Mouse (Mus musculus) c-Kit-positive CD71-positive TER-119-negative erythroid progenitor cells, embryonic 14.5 days (primary cell): ENCODE results near the gene Nthl1.
"Not testable (repeated sequence)": the region's sequence is repeated elsewhere in the genome, so short reads cannot be mapped to it uniquely, and the experiment has no call there.

ENCODE experiments used
- DNase-seq: peaks from one replicate; pipeline ENCODE4 v3.0.0-alpha.2; 2013; ENCODE audit warnings: low read depth

Nthl1 gene

DNA sequence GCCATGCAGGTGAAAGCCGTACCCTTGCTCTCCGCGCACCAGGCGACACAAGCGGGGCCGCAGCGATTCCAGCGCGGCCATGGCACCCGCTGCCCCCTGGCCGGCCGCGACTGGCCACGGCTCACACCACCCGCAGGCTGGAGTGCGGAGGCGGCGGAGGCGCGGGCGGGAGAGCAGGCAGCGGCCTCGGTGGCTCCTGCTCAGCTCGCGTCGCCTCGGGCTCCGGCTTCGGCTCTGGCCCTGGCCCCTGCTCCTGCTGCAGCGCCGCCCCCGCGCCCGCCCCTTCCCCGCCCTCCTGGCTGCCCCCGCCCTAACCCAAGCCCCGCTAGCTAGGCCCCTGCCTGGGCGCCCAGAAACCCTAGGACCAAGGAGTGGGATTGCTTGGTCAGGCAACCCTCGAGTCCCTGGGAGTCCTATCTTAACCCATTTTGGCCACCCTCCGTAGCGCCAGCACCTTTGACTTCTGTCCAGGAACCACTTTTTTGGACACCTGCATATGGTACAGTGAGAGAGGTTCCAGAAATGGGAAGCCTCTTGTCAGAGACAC, 17.7 kb downstream of the Nthl1 start, which contains the start of gene Slc9a3r2:
Slc9a3r2 (minus strand) TSS at position 258 of the 547 bp plus-strand sequence.
- DNase-seq = no peak

GRCm38 (mm10) chr17:24650766-24651165, 18.3 kb downstream of the Nthl1 start:
- DNase-seq = no peak

GRCm38 (mm10) chr17:24651835-24652234, 19.4 kb downstream of the Nthl1 start:
- DNase-seq = no peak

GRCm38 (mm10) chr17:24653967-24654710, 21.7 kb downstream of the Nthl1 start:
- no peak for DNase-seq

GRCm38 (mm10) chr17:24654969-24655368, 22.5 kb downstream of the Nthl1 start:
- DNase-seq = no peak

DNA sequence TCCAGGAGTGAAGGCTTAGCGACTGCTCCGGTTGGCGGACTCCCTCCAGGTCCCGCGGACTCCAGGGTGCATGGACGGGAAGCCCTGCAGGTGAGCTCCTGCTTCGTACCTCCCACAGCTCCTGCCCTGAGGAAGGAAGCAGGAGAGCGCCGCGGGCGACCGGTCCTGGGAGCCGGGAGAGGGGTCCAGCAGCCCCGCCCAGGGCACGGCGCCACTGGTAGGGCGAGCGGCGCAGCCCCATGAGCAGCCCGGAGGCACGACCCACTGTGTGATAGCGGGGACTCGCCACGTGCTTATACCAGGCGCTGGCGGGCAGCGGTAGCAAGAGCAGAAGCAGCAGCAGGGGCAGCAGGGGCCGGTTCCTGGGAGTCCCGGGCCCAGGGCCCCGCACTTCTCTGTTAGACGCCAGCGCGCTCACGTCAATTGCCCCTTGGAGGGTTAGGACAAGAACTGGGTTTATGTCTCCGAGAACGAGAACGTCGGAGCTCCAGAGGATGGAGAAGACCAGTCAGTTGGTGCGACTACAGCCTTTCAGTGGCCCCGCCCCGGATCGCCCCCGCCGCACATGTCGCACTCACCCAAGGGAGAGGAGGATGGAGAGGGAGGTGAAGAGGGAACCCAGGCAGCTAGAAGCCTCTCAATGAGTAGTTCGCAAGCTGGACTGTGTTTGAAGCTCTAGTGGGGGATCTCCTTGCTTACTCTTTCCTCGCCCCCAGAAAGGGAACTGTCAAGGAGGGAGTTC, 25.7 kb downstream of the Nthl1 start, which contains the start of gene Npw:
Npw (minus strand) TSS at position 441 of the 742 bp plus-strand sequence.
- no peak for DNase-seq

DNA sequence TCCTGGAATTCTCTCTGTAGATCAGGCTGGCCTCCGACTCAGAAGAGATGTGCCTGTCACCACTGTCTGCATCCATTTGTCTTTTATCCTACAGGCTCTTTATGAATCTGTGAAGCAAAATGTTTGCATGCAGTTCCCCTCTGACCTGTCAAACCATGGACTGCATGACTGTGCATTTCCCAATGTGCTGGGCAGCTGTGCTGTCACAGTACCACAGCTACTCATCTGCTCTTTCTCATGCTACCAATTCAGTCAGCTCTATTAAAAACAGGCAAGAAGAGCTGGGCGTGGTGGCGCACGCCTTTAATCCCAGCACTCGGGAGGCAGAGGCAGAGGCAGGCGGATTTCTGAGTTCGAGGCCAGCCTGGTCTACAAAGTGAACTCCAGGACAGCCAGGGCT, 34.5 kb downstream of the Nthl1 start:
- DNase-seq = not testable (repeated sequence)

- DNase-seq = no peak
These were observed 34.9 kb downstream of the Nthl1 start for GRCm38 (mm10) chr17:24667416-24667815.

- DNase-seq = not testable (repeated sequence)
These were observed 36.7 kb downstream of the Nthl1 start for GRCm38 (mm10) chr17:24669214-24669544.

DNA sequence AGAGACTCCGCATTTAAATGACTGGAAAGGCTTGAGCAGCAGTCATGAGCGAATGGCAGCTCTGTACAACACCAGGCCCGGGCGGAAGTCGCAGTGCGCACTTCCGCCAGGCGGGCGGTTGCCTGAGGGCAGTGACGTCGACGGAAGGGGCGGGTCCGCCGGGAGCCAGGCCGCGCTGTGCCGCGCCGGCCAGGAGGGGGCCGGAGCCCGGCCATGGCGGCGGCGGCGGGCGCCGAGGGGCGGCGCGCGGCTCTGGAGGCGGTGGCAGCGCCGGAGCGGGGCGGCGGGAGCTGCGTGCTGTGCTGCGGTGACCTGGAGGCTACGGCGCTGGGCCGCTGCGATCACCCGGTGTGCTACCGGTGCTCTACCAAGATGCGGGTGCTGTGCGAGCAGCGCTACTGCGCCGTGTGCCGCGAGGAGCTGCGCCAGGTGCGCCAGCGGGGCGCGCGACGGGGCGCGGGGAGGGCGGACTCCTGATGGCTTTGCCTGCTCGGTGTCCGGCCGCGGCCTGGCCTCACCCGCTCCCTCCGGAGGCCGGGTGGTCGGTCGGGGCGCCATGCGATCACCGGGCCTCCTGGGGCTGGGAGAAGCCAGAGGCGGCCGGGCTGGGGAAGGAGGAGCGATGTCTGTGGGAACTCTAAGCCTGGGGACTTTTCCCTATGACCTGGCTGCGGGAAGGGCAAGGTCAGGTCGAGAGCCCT, 37.2 kb downstream of the Nthl1 start, which contains the start of gene Zfp598:
Zfp598 (plus strand) TSS at position 143 of the 701 bp plus-strand sequence.
- DNase-seq = peak; percentile 84

GRCm38 (mm10) chr17:24670246-24670844, 37.9 kb downstream of the Nthl1 start:
- no peak for DNase-seq

DNA sequence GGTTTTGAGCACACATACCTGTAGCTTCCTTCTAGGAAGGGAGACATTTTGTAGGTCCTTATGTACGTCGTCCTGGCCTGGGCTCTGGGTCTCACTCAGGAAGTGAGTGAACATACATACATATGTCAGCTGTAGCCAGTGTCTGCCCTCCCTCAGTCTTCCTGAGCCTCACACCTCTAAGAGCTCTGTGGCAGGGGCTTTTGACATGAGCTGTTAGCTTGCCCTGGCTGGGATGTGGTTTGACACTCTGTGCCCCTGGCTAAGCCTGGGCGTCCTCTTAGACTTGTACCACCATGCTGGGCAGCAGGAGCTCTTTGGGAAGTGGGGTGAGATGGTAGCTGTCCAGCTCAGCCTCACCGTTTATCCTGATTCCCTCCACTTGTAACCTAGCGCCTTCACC, 38.9 kb downstream of the Nthl1 start:
- DNase-seq = no peak

GRCm38 (mm10) chr17:24672141-24672540, 39.7 kb downstream of the Nthl1 start:
- no peak for DNase-seq

DNA sequence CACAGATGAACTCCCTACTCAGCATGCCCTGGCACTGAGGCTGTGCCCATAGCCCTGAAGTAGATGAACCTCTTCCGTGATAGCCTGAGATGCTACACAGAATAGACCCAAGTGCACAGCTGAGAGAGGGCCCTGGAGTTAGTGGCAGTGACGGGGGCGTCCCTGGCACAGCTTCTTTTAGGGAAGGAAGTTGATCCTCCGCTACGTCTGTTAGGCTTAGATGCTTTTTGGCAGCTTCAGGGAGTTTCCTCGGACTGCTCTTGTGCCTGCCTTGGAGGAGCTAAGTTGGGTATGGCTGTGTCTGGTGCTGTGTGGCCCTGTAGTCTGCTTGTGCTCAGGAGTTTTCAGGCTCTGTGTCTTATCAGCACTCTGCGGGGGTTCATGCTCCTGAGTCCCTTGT, 41.8 kb downstream of the Nthl1 start:
- no peak for DNase-seq

DNA sequence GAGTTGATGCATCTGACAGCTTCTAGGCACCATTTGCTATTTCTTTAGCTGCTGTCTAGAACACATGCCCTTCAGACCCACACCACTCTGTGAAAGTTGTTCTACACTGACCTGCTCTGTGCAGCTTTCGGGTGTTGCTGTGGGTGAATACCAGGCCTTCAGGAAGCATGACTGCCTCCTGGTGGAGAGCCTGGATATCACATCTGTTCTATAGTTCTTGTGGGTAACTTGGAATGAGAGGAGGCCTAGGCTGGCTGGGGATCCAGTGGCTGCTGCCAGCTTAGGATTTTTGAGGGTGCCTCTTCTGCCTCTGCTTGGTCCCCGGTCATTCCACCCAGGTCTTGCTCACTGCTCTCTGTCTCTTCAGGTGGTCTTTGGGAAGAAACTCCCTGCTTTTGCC, 43.7 kb downstream of the Nthl1 start:
- peak; percentile 72 for DNase-seq

- DNase-seq = no peak
These were observed 44.4 kb downstream of the Nthl1 start for GRCm38 (mm10) chr17:24676877-24677276.

DNA sequence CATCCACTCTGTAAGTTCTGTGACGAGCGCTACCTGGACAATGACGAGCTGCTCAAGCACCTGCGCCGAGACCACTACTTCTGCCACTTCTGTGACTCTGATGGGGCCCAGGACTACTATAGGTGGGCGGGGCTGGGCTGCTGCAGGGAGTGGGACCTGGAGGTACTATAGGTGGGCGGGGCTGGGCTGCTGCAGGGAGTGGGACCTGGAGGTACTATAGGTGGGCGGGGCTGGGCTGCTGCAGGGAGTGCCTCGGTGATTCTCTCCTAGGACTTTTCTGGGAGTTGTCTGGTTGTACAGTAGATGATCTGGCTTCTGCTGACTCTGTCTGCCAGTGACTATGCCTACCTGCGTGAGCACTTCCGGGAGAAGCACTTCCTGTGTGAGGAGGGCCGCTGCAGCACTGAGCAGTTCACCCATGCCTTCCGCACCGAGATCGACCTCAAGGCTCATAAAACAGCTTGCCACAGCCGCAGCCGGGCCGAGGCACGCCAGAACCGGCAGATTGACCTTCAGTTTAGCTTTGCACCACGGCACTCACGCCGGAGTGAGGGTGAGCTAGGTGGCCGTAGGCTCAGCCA, 45.1 kb downstream of the Nthl1 start:
- no peak for DNase-seq

DNA sequence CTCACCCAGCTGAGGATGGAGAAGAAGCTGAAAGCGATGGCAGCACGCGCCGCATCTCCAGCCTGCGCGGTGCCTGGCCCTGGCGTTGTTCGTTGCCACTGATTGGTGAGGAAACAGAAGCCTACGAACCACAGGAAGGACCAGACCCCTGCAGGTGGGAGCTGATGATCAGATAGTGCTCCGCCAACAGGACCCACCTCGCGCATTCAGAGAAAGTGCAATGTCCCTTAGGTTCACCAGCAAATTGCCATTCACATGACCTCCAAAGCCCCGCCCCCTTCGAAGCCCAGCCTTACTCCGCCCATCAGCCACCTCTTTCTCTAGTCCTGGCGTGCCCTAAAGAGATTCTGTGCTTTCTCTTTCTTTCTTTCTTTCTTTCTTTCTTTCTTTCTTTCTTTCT, 54.0 kb downstream of the Nthl1 start:
- no peak for DNase-seq

GRCm38 (mm10) chr17:24687146-24687595, 54.7 kb downstream of the Nthl1 start:
- DNase-seq = peak; percentile 46

DNA sequence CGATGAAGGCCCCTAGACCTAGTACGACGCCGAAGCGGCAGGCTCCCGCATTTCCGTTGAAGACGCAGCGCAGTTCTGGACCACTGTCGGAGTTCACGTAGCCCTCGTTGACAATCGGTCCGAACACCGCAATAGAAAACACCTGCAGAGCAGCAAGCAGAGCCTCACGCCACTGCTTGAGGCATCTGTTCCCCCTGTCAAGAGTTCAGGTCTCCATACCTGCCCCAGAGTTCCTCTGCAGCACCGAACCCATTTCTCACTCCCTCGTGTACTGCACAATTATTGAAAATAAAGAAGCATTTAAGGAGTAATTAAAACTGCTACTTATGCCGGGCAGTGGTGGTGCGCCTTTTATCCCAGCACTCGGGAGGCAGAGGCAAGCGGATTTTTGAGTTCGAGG, 55.1 kb downstream of the Nthl1 start:
- DNase-seq = no peak
